Mouse (Mus musculus) erythroblast, embryonic 14.5 days (primary cell): Measurements from ENCODE around the gene Golgb1. TPM values are rescaled to one million over a fixed set of nuclear protein-coding genes. Genes with fewer than 3 reads are reported as not detected.

Experiments
- H3K27me3 ChIP-seq: 2 replicates; pipeline ENCODE4 v1.6.1; 2012; ENCODE audit warnings: inconsistent platforms; ENCODE audit not compliant: control insufficient read depth
- H3K36me3 ChIP-seq: 2 replicates; pipeline ENCODE4 v1.6.1; 2012; ENCODE audit warnings: mild to moderate bottlenecking, inconsistent platforms; ENCODE audit not compliant: control insufficient read depth
- H3K4me1 ChIP-seq: 2 replicates; pipeline ENCODE4 v1.6.1; 2012; ENCODE audit warnings: inconsistent platforms; ENCODE audit not compliant: control insufficient read depth
- H3K4me3 ChIP-seq: replicated peaks from 2 replicates; pipeline ENCODE3; 2012; ENCODE audit warnings: moderate library complexity, mild to moderate bottlenecking, inconsistent platforms
- H3K9me3 ChIP-seq: 2 replicates; pipeline ENCODE4 v1.6.1; 2012; ENCODE audit warnings: low read length, inconsistent platforms, mixed read lengths; ENCODE audit not compliant: control insufficient read depth
- GATA1 ChIP-seq: IDR thresholded peaks from 2 replicates; pipeline ENCODE4 v1.6.1; 2012; ENCODE audit warnings: low read length, inconsistent platforms, mixed read lengths
- TAL1 ChIP-seq: IDR thresholded peaks from 3 replicates; pipeline ENCODE4 v1.6.1; 2012; ENCODE audit warnings: low read length, inconsistent platforms, mixed read lengths
- polyA plus RNA-seq: library from polyadenylated mRNA; stranded (reverse); fragments of >175 nt; gene quantifications from 2 replicates; pipeline ENCODE4 v1.2.3, GENCODE M21; 2012

Golgb1 gene
- polyA plus RNA-seq, 1 experiment: 1.5 TPM

GRCm38 (mm10) chr16:36911909-36912308, 37.0 kb downstream of the Golgb1 start:
- H3K27me3 ChIP-seq: no peaks in the 10 kb centered on the region
- H3K9me3 ChIP-seq: no peaks in the 10 kb centered on the region
- H3K36me3 ChIP-seq: peaks cover 77% of the 10 kb centered on the region
- H3K4me1 ChIP-seq: no peaks in the 10 kb centered on the region
- H3K4me3 ChIP-seq: no peak overlapping the region
- no peak for TF ChIP-seq GATA1
- no peak for TF ChIP-seq TAL1

- Histone ChIP-seq H3K4me3 (no peak overlapping the region), H3K36me3 (peaks cover 76% of the 10 kb centered on the region), H3K27me3 (no peaks in the 10 kb centered on the region), H3K9me3 (no peaks in the 10 kb centered on the region), H3K4me1 (no peaks in the 10 kb centered on the region)
- TF ChIP-seq TAL1 (no peak), GATA1 (no peak)
Observed at GRCm38 (mm10) chr16:36912311-36912710, 37.4 kb downstream of the Golgb1 start.

- no peak for TF ChIP-seq GATA1
- no peak for TF ChIP-seq TAL1
- Histone ChIP-seq H3K36me3 (peaks cover 77% of the 10 kb centered on the region), H3K4me3 (no peak overlapping the region), H3K9me3 (no peaks in the 10 kb centered on the region), H3K4me1 (no peaks in the 10 kb centered on the region), H3K27me3 (no peaks in the 10 kb centered on the region)
Observed at GRCm38 (mm10) chr16:36914195-36914594, 39.3 kb downstream of the Golgb1 start.

GRCm38 (mm10) chr16:36918505-36918904, 43.6 kb downstream of the Golgb1 start:
- Histone ChIP-seq H3K4me1 (peaks cover 2% of the 10 kb centered on the region; the same call in 1 of the 2 replicates), H3K9me3 (no peaks in the 10 kb centered on the region), H3K36me3 (peaks cover 81% of the 10 kb centered on the region), H3K27me3 (no peaks in the 10 kb centered on the region), H3K4me3 (no peak overlapping the region)
- no peak for TF ChIP-seq GATA1
- no peak for TF ChIP-seq TAL1

- no peaks in the 10 kb centered on the region for H3K27me3 ChIP-seq
- H3K36me3 ChIP-seq: peaks cover 75% of the 10 kb centered on the region
- TF ChIP-seq GATA1 (no peak), TAL1 (no peak)
- H3K4me1 ChIP-seq: peaks cover 3% of the 10 kb centered on the region; the same call in 1 of the 2 replicates
- H3K9me3 ChIP-seq: no peaks in the 10 kb centered on the region
- H3K4me3 ChIP-seq: no peak overlapping the region
Observed at GRCm38 (mm10) chr16:36920410-36920809, 45.5 kb downstream of the Golgb1 start.

GRCm38 (mm10) chr16:36921067-36921613, 46.2 kb downstream of the Golgb1 start:
- peaks cover 5% of the 10 kb centered on the region; the same call in 1 of the 2 replicates for H3K4me1 ChIP-seq
- H3K4me3 ChIP-seq: no peak overlapping the region
- no peaks in the 10 kb centered on the region for H3K27me3 ChIP-seq
- no peaks in the 10 kb centered on the region for H3K9me3 ChIP-seq
- H3K36me3 ChIP-seq: peaks cover 79% of the 10 kb centered on the region
- TF ChIP-seq TAL1 (no peak), GATA1 (no peak)

- Histone ChIP-seq H3K27me3 (no peaks in the 10 kb centered on the region), H3K4me3 (no peak overlapping the region), H3K9me3 (no peaks in the 10 kb centered on the region), H3K36me3 (peaks cover 79% of the 10 kb centered on the region), H3K4me1 (peaks cover 5% of the 10 kb centered on the region; the same call in 1 of the 2 replicates)
- TF ChIP-seq TAL1: no peak
- TF ChIP-seq GATA1: no peak
Observed at GRCm38 (mm10) chr16:36921980-36922379, 47.0 kb downstream of the Golgb1 start.

GRCm38 (mm10) chr16:36924312-36924711, 49.4 kb downstream of the Golgb1 start:
- no peaks in the 10 kb centered on the region for H3K9me3 ChIP-seq
- no peak overlapping the region for H3K4me3 ChIP-seq
- H3K27me3 ChIP-seq: no peaks in the 10 kb centered on the region
- no peak for TF ChIP-seq TAL1
- TF ChIP-seq GATA1: no peak
- peaks cover 83% of the 10 kb centered on the region for H3K36me3 ChIP-seq
- peaks cover 8% of the 10 kb centered on the region for H3K4me1 ChIP-seq

- H3K4me3 ChIP-seq: no peak overlapping the region
- H3K27me3 ChIP-seq: no peaks in the 10 kb centered on the region
- H3K9me3 ChIP-seq: no peaks in the 10 kb centered on the region
- no peak for TF ChIP-seq GATA1
- TF ChIP-seq TAL1: no peak
- peaks cover 8% of the 10 kb centered on the region for H3K4me1 ChIP-seq
- H3K36me3 ChIP-seq: peaks cover 85% of the 10 kb centered on the region
Observed at GRCm38 (mm10) chr16:36925351-36925750, 50.4 kb downstream of the Golgb1 start.

GRCm38 (mm10) chr16:36925797-36926196, 50.9 kb downstream of the Golgb1 start:
- Histone ChIP-seq H3K27me3 (no peaks in the 10 kb centered on the region), H3K4me3 (no peak overlapping the region), H3K36me3 (peaks cover 85% of the 10 kb centered on the region), H3K9me3 (no peaks in the 10 kb centered on the region), H3K4me1 (peaks cover 9% of the 10 kb centered on the region)
- TF ChIP-seq GATA1: no peak
- no peak for TF ChIP-seq TAL1
